Mouse (Mus musculus): ENCODE data around the gene Wfdc8.

Gene Wfdc8

GRCm38 (mm10) chr2:164562391-164563188 lies 50.8 kb downstream of the Wfdc8 start, which contains the start of gene Wfdc2:
TSS of gene Wfdc2 (plus strand) at chr2:164562413.
- DNase-seq, result no peak

- DNase-seq, result no peak
Measured at GRCm38 (mm10) chr2:164560106-164560505, 53.3 kb downstream of the Wfdc8 start.

GRCm38 (mm10) chr2:164558991-164559645 lies 54.3 kb downstream of the Wfdc8 start:
- no peak for DNase-seq

GRCm38 (mm10) chr2:164558426-164558825 lies 55.0 kb downstream of the Wfdc8 start:
- DNase-seq, result no peak

GRCm38 (mm10) chr2:164551502-164551901 lies 61.9 kb downstream of the Wfdc8 start:
- DNase-seq, result no peak

GRCm38 (mm10) chr2:164550895-164551269 lies 62.5 kb downstream of the Wfdc8 start:
- no peak for DNase-seq

GRCm38 (mm10) chr2:164549963-164550894 lies 63.2 kb downstream of the Wfdc8 start:
- DNase-seq, result no peak

GRCm38 (mm10) chr2:164549338-164549737 lies 64.1 kb downstream of the Wfdc8 start:
- no peak for DNase-seq

Measured in spleen, adult 18-20 months (tissue).